Mouse (Mus musculus): ENCODE measurements at regions not wholly inside any gene's neighbourhood (a gene's known extent, or its start where the extent isn't known, plus 50 kb on each side); places are given as distances from the start of the nearest gene placed in this dataset.

- no peak for DNase-seq (ENCODE audit: extremely low read depth, insufficient read length, low spot score)
Measured at GRCm38 (mm10) chr3:83552516-83553139, 213.5 kb upstream of the Sfrp2 start.

GRCm38 (mm10) chr3:83553858-83554257, 212.3 kb upstream of the Sfrp2 start:
- no peak for DNase-seq (ENCODE audit: extremely low read depth, insufficient read length, low spot score)

GRCm38 (mm10) chr3:83556788-83557515, 209.2 kb upstream of the Sfrp2 start:
- DNase-seq (ENCODE audit: extremely low read depth, insufficient read length, low spot score): no peak

- no peak for DNase-seq (ENCODE audit: extremely low read depth, insufficient read length, low spot score)
Measured at GRCm38 (mm10) chr3:83562026-83562425, 204.1 kb upstream of the Sfrp2 start.

GRCm38 (mm10) chr3:83575526-83575925, 190.6 kb upstream of the Sfrp2 start:
- DNase-seq (ENCODE audit: extremely low read depth, insufficient read length, low spot score): no peak

- no peak for DNase-seq (ENCODE audit: extremely low read depth, insufficient read length, low spot score)
Measured at GRCm38 (mm10) chr3:83576155-83576554, 190.0 kb upstream of the Sfrp2 start.

GRCm38 (mm10) chr3:83580766-83581165, 185.4 kb upstream of the Sfrp2 start:
- DNase-seq (ENCODE audit: extremely low read depth, insufficient read length, low spot score): no peak

- no peak for DNase-seq (ENCODE audit: extremely low read depth, insufficient read length, low spot score)
Measured at GRCm38 (mm10) chr3:83582256-83582655, 183.9 kb upstream of the Sfrp2 start.

GRCm38 (mm10) chr3:83583071-83583672, 182.9 kb upstream of the Sfrp2 start:
- no peak for DNase-seq (ENCODE audit: extremely low read depth, insufficient read length, low spot score)

GRCm38 (mm10) chr3:83586086-83586485, 180.0 kb upstream of the Sfrp2 start:
- DNase-seq (ENCODE audit: extremely low read depth, insufficient read length, low spot score): no peak

GRCm38 (mm10) chr3:83586551-83586950, 179.6 kb upstream of the Sfrp2 start:
- DNase-seq (ENCODE audit: extremely low read depth, insufficient read length, low spot score): no peak

- DNase-seq (ENCODE audit: extremely low read depth, insufficient read length, low spot score): no peak
Measured at GRCm38 (mm10) chr3:83589127-83589526, 177.0 kb upstream of the Sfrp2 start.

GRCm38 (mm10) chr3:83591206-83591605, 174.9 kb upstream of the Sfrp2 start:
- DNase-seq (ENCODE audit: extremely low read depth, insufficient read length, low spot score): no peak

- DNase-seq (ENCODE audit: extremely low read depth, insufficient read length, low spot score): no peak
Measured at GRCm38 (mm10) chr3:83593321-83593720, 172.8 kb upstream of the Sfrp2 start.

GRCm38 (mm10) chr3:83601506-83601905, 164.6 kb upstream of the Sfrp2 start:
- DNase-seq (ENCODE audit: extremely low read depth, insufficient read length, low spot score): no peak

- DNase-seq (ENCODE audit: extremely low read depth, insufficient read length, low spot score): no peak
Measured at GRCm38 (mm10) chr3:83609095-83609770, 156.9 kb upstream of the Sfrp2 start.

GRCm38 (mm10) chr3:83620435-83620834, 145.7 kb upstream of the Sfrp2 start:
- no peak for DNase-seq (ENCODE audit: extremely low read depth, insufficient read length, low spot score)

- no peak for DNase-seq (ENCODE audit: extremely low read depth, insufficient read length, low spot score)
Measured at GRCm38 (mm10) chr3:83633032-83633431, 133.1 kb upstream of the Sfrp2 start.

GRCm38 (mm10) chr3:83640433-83640832, 125.7 kb upstream of the Sfrp2 start:
- no peak for DNase-seq (ENCODE audit: extremely low read depth, insufficient read length, low spot score)

GRCm38 (mm10) chr3:83663716-83664115, 102.4 kb upstream of the Sfrp2 start:
- no peak for DNase-seq (ENCODE audit: extremely low read depth, insufficient read length, low spot score)

GRCm38 (mm10) chr3:83676147-83676546, 90.0 kb upstream of the Sfrp2 start:
- no peak for DNase-seq (ENCODE audit: extremely low read depth, insufficient read length, low spot score)

Data from 3134 (cell line).